Mouse (Mus musculus) C2C12 (cell line): ENCODE results near the gene Ndufb6. TPM values are rescaled to one million over a fixed set of nuclear protein-coding genes. Genes with fewer than 3 reads are reported as not detected.

Experiments
- H3K27me3 ChIP-seq: one replicate; pipeline ENCODE4 v1.6.1; 2011; ENCODE audit not compliant: control insufficient read depth, insufficient read depth, insufficient read length
- H3K36me3 ChIP-seq: one replicate; pipeline ENCODE4 v1.6.1; 2011; ENCODE audit not compliant: control insufficient read depth, insufficient read depth
- H3K4me3 ChIP-seq: one replicate; pipeline ENCODE4 v1.5.1; 2011; ENCODE audit warnings: mild to moderate bottlenecking, control low read depth; ENCODE audit not compliant: poor library complexity, insufficient read depth, severe bottlenecking
- H3K79me2 ChIP-seq: one replicate; pipeline ENCODE4 v1.6.1; 2011; ENCODE audit not compliant: control insufficient read depth, insufficient read depth
- H3K79me3 ChIP-seq: one replicate; pipeline ENCODE4 v1.6.1; 2011; ENCODE audit warnings: low read depth, control low read depth
- H3ac ChIP-seq: one replicate; pipeline ENCODE3; 2011; ENCODE audit warnings: low read depth; ENCODE audit not compliant: control insufficient read depth, insufficient read length
- CEBPB ChIP-seq: IDR thresholded peaks from one replicate; pipeline ENCODE4 v1.6.1; 2011; ENCODE audit warnings: low read depth, mild to moderate bottlenecking, control low read depth, moderate library complexity
- CTCF ChIP-seq: IDR thresholded peaks from one replicate; pipeline ENCODE4 v1.5.1; 2011; ENCODE audit not compliant: control insufficient read depth, insufficient read depth, insufficient read length
- FOSL1 ChIP-seq: IDR thresholded peaks from one replicate; pipeline ENCODE4 v1.8.0; 2011; ENCODE audit warnings: mild to moderate bottlenecking, low read length; ENCODE audit not compliant: poor library complexity, insufficient read depth, severe bottlenecking
- MAX ChIP-seq: IDR thresholded peaks from one replicate; pipeline ENCODE4 v1.6.1; 2011; ENCODE audit warnings: mild to moderate bottlenecking, control low read depth
- MYOD1 ChIP-seq: IDR thresholded peaks from one replicate; pipeline ENCODE4 v1.6.1; 2011; ENCODE audit warnings: low read depth; ENCODE audit not compliant: control insufficient read depth, insufficient read length
- MYOG ChIP-seq: IDR thresholded peaks from one replicate; pipeline ENCODE4 v1.6.1; 2011; ENCODE audit not compliant: control insufficient read depth, insufficient read length; ENCODE audit errors: extremely low read depth
- USF1 ChIP-seq: IDR thresholded peaks from one replicate; pipeline ENCODE4 v1.6.1; 2011; ENCODE audit warnings: low read depth, mild to moderate bottlenecking, control low read depth, moderate library complexity
- polyA plus RNA-seq: library from polyadenylated mRNA; unstranded; fragments of >200 nt; fragmentation: generic; extraction: Trizol; gene quantifications from one replicate; pipeline ENCODE4 v1.2.1, GENCODE M21; 2012; ENCODE audit warnings: missing spikeins

Ndufb6 gene
- polyA plus RNA-seq, 1 experiment, result 273 TPM

- H3K79me3 ChIP-seq, result no peaks in the 10 kb centered on the region
- H3K27me3 ChIP-seq, result no peaks in the 10 kb centered on the region
- H3ac ChIP-seq, result no peak overlapping the region
- no peaks in the 10 kb centered on the region for H3K36me3 ChIP-seq
- H3K79me2 ChIP-seq, result no peaks in the 10 kb centered on the region
- H3K4me3 ChIP-seq, result no peak overlapping the region
- TF ChIP-seq CEBPB, result no peak
- TF ChIP-seq FOSL1, result no peak
- no peak for TF ChIP-seq CTCF
- TF ChIP-seq MYOG, result no peak
- no peak for TF ChIP-seq USF1
- TF ChIP-seq MAX, result no peak
- no peak for TF ChIP-seq MYOD1
These were observed 28.2 kb downstream of the Ndufb6 start for GRCm38 (mm10) chr4:40250984-40251383.

GRCm38 (mm10) chr4:40244035-40244434 lies 35.2 kb downstream of the Ndufb6 start:
- Histone ChIP-seq H3K79me3 (no peaks in the 10 kb centered on the region), H3K4me3 (no peak overlapping the region), H3K27me3 (no peaks in the 10 kb centered on the region), H3K36me3 (no peaks in the 10 kb centered on the region), H3ac (no peak overlapping the region), H3K79me2 (no peaks in the 10 kb centered on the region)
- TF ChIP-seq CTCF (no peak), MYOG (no peak), CEBPB (no peak), USF1 (no peak), MAX (no peak)

- Histone ChIP-seq H3K4me3 (no peak overlapping the region), H3K79me3 (no peaks in the 10 kb centered on the region), H3K36me3 (no peaks in the 10 kb centered on the region), H3K79me2 (no peaks in the 10 kb centered on the region), H3K27me3 (no peaks in the 10 kb centered on the region), H3ac (no peak overlapping the region)
- TF ChIP-seq FOSL1 (no peak), USF1 (no peak), MAX (no peak), MYOG (no peak), MYOD1 (no peak), CEBPB (no peak), CTCF (no peak)
These were observed 36.2 kb downstream of the Ndufb6 start for GRCm38 (mm10) chr4:40243006-40243405.

GRCm38 (mm10) chr4:40241928-40242327 lies 37.3 kb downstream of the Ndufb6 start:
- Histone ChIP-seq H3K79me3 (no peaks in the 10 kb centered on the region), H3ac (no peak overlapping the region), H3K79me2 (no peaks in the 10 kb centered on the region), H3K4me3 (no peak overlapping the region), H3K36me3 (no peaks in the 10 kb centered on the region), H3K27me3 (no peaks in the 10 kb centered on the region)
- TF ChIP-seq MYOD1 (no peak), CTCF (no peak), MYOG (no peak), MAX (no peak), FOSL1 (no peak), CEBPB (no peak)

GRCm38 (mm10) chr4:40240272-40240744 lies 38.9 kb downstream of the Ndufb6 start:
- no peak overlapping the region for H3K4me3 ChIP-seq

More at GRCm38 (mm10) chr4:40240272-40240744, 38.9 kb downstream of the Ndufb6 start:
- H3K79me3 ChIP-seq, result no peaks in the 10 kb centered on the region
- H3ac ChIP-seq, result no peak overlapping the region
- TF ChIP-seq MYOG, result no peak
- TF ChIP-seq MAX, result no peak
- no peak for TF ChIP-seq CEBPB
- TF ChIP-seq USF1, result no peak
- no peak for TF ChIP-seq FOSL1
- no peak for TF ChIP-seq CTCF
- TF ChIP-seq MYOD1, result no peak
- H3K36me3 ChIP-seq, result no peaks in the 10 kb centered on the region
- no peaks in the 10 kb centered on the region for H3K79me2 ChIP-seq
- no peaks in the 10 kb centered on the region for H3K27me3 ChIP-seq
